Mouse (Mus musculus): ENCODE data around the gene Plod1.

DNA sequence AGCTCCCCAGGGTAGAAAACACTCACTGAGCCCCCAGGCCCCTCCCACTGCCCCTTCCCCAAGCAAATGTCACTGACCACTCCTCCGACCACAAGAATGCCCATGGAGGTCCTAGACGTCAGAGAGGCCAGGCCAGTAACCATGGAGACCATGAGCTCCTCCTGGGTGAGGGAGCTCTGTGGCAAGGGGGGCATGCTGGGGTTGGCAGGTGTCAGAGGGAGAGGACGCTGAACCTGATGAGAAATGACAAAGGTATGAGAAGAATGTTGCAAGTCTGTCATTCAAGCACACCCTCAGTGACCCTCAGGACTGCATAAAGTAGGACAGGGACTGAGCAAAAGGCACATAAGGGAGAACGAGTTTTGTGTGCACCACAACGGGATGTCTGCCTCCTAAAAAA, 56.7 kb downstream of the Plod1 start:
- no peak for TF ChIP-seq CTCF (conservative IDR thresholded peaks at IDR 0.05; ENCODE audit: low read length)
- no peak for TF ChIP-seq POU5F1 (IDR thresholded peaks at IDR 0.05; ENCODE audit: borderline replicate concordance, low read length)
